Mouse (Mus musculus) A20 (cell line): Measurements from ENCODE around the gene Olfr1358.

Experiments
- DNase-seq: peaks from one replicate; pipeline ENCODE4 v3.0.0-alpha.2; 2011; ENCODE audit warnings: low read depth, low spot score

Gene Olfr1358

GRCm38 (mm10) chr10:78569686-78570085 is 52.5 kb downstream of the Olfr1358 start:
- no peak for DNase-seq
